Mouse (Mus musculus) heart, adult 2 months (tissue): Measurements from ENCODE around the gene 4930430F08Rik.

ENCODE experiments used
- CTCF ChIP-seq: fragments of 200-600 bp; IDR thresholded peaks from 2 replicates; pipeline ENCODE4 v1.8.1; 2022; ENCODE audit warnings: antibody characterized with exemption, mild to moderate bottlenecking, moderate library complexity
- POLR2A ChIP-seq: fragments of 200-500 bp; IDR thresholded peaks from 2 replicates; pipeline ENCODE4 v1.6.1; 2011; ENCODE audit warnings: mild to moderate bottlenecking, low read depth, low read length, control low read depth; ENCODE audit not compliant: insufficient read depth

DNA sequence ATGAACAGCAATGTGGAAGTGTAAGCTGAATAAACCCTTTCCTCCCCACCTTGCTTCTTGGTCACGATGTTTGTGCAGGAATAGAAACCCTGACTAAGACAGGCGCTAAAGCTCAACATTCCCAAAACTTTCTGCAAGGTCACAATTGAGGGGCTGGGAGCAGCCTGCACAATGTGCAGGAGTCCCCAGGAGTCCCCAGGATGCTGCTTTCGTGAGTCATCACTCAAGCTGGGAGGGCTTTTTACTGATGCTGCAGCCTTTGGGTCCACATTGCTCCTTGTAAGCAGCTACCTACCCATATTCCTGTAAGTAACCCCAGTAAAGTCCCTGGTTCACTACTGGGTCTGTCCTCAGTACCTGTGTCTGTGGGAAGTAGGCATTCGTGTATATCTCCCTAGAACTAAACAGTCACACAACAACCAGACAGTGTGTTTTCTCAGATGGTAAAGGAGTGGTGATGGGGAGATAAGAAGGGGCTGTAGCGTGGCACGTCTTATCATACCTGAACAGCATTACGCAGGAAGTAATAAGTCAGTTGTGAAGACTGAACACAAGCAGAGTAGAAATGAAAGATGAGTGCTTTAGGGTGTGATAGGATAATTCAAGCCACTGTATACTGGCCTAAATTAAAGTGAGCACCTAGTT, 15.6 kb downstream of the 4930430F08Rik start:
- TF ChIP-seq POLR2A: no peak
- TF ChIP-seq CTCF: no peak
